Mouse (Mus musculus): ENCODE results near the gene Rps15a.

DNA sequence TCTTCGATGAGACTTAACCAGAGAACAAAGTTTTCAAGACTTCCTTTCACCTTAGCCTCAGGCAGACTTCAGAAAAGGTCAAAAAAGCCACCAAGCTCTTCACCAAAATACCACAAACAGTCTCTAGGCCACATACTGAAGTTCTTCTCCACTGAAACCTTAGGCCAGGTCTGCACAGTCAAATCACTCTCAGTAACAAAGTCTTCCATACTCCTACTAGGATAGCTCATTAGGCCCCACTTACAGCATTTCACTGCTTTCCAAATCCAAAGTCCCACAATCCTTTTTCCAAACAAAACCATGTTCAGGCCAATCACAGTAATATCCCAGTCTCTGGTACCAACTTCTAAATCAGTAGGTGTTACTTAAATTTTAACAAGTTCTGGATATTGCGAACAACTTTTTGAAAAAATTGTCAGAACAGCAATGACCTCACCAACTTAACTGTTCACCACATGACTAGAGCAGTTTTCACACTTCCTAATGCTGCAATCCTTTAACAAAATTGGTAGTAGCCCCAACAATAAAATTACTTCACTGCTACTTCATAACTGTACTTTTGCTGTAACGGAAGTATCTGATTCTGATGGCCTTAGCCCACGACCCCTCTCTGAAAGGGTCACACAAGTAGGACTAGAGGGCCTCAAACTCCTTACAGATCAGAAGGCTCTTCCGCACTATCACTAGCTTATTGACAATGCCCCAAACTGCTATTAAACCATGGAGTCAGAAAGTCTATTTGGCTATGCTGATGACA lies 2.3 kb downstream of the Rps15a start:
- TF ChIP-seq POLR2A (IDR thresholded peaks at IDR 0.05; ENCODE audit: control insufficient read depth, extremely low read depth, insufficient read depth, low read length, poor library complexity) (no peak), CTCF (IDR thresholded peaks at IDR 0.05; ENCODE audit: borderline replicate concordance, control insufficient read depth, extremely low read depth, insufficient read depth, low read length, poor library complexity) (no peak)
